Mouse (Mus musculus) T-helper 2 cell (primary cell): ENCODE results near the gene Gm20521.
"Not testable (repeated sequence)": the region's sequence is repeated elsewhere in the genome, so short reads cannot be mapped to it uniquely, and the experiment has no call there.

Experiments
- in situ Hi-C: fragments of 300-600 bp; cut with MboI, MseI; formaldehyde crosslinking; loops from one replicate; pipeline ENCODE4 v1.15.1; 2025; ENCODE audit warnings: high pct_unique_total_duplicates

Gm20521 gene

GRCm38 (mm10) chr14:54935904-54936830 is 52.9 kb downstream of the Gm20521 start, which contains the start of gene Cmtm5:
Cmtm5 (plus strand) TSS chr14:54936261.
- in situ Hi-C loops: no loop called here

- in situ Hi-C loops: no loop called here
These were observed 53.6 kb downstream of the Gm20521 start for GRCm38 (mm10) chr14:54936831-54937160.

- in situ Hi-C loops: no loop called here
These were observed 54.3 kb downstream of the Gm20521 start for GRCm38 (mm10) chr14:54937361-54938182.

- in situ Hi-C loops: no loop called here
These were observed 55.4 kb downstream of the Gm20521 start for GRCm38 (mm10) chr14:54938431-54939219.

- in situ Hi-C loops: no loop called here
These were observed 56.4 kb downstream of the Gm20521 start for GRCm38 (mm10) chr14:54939434-54940175.

GRCm38 (mm10) chr14:54940176-54940530 is 56.9 kb downstream of the Gm20521 start:
- in situ Hi-C loops: no loop called here

GRCm38 (mm10) chr14:54941024-54941978 is 58.1 kb downstream of the Gm20521 start:
- in situ Hi-C loops: no loop called here

GRCm38 (mm10) chr14:54942479-54942878 is 59.2 kb downstream of the Gm20521 start:
- in situ Hi-C loops: no loop called here

GRCm38 (mm10) chr14:54943971-54944370 is 60.7 kb downstream of the Gm20521 start:
- in situ Hi-C loops: no loop called here

- in situ Hi-C loops: no loop called here
These were observed 61.7 kb downstream of the Gm20521 start for GRCm38 (mm10) chr14:54944939-54945338.

- in situ Hi-C loops: no loop called here
These were observed 62.9 kb downstream of the Gm20521 start for GRCm38 (mm10) chr14:54945975-54946704.

- in situ Hi-C loops: not testable (repeated sequence)
These were observed 63.8 kb downstream of the Gm20521 start for GRCm38 (mm10) chr14:54947008-54947407.
